Mouse (Mus musculus): ENCODE data around the gene Vac14. TPM values are rescaled to one million over a fixed set of nuclear protein-coding genes. Genes with fewer than 3 reads are reported as not detected.
A peak's percentile ranks its signal among the peaks of the same experiment; 100 is the strongest.

Gene Vac14
- polyA plus RNA-seq, 1 experiment from 2014 or later = 28.1 TPM

DNA sequence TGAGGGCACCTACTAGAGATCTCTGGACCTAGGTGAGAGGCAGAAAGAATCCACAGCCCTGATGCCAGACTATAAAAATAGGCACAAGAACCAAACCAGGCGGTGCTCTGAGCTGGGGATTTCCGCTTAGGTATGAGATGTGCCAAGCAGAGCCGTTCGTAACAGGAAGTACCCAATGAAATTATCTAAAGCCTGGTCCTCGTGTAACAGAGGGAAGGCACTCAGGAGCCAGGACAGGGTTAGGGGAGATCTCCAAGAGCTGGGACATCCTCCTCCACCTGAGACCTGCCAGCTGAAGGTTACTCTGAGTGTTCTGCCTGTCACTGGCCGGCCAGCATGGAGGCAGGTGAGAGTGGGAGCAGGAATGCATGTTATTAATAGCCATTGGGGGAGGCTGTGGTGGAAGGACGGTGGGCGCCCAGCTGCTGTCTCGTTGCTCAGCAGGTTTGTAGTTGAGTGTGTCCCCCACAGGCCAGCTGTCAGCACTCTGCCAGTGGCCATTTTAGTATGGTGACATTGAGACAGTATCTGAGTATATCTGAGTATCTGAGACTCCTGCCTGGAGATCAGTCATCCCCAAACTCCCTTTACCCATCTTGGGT is 85.2 kb downstream of the Vac14 start:
- Histone ChIP-seq H3K36me3 (ENCODE audit: control insufficient read depth, insufficient read depth) (no peaks in the 10 kb centered on the region), H3K9me3 (ENCODE audit: control insufficient read depth, low read length) (no peaks in the 10 kb centered on the region), H3K27me3 (replicated peaks; ENCODE audit: control insufficient read depth, insufficient read depth, low read length) (no peaks in the 10 kb centered on the region), H3K27ac (ENCODE audit: low read length) (no peak overlapping the region), H3K9ac (replicated peaks; ENCODE audit: low read depth, low read length) (no peak overlapping the region), H3K4me3 (replicated peaks; ENCODE audit: low read length) (no peak overlapping the region), H3K4me1 (replicated peaks; ENCODE audit: control insufficient read depth, insufficient read depth, low read length) (no peaks in the 10 kb centered on the region; the same call in 1 of the 2 replicates), H3K4me2 (ENCODE audit: low read length) (no peak overlapping the region)
- WGBS = 90% methylated on average over 9 of the region's 9 CpGs
- ATAC-seq = no peak

DNA sequence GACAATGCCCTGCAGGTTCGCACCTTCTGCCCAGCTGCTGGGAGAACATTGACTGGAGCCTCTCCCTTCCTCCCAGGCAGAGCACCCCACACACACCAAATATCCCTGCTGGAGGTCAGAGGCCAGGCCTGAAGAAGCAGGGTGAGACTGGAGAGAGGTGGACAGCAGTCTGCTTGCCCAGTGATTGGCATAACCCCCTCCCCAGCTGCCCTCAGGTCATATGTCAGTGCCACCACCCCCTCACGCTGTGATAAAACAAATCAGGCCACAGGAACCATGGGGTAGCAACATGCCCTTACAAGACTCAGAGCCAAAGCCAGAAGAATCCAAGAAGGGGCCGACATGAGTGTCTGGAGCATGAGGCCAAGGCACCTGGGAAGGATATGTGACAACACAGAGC is 85.7 kb downstream of the Vac14 start:
- no peak for ATAC-seq
- Histone ChIP-seq H3K9me3 (ENCODE audit: control insufficient read depth, low read length) (no peaks in the 10 kb centered on the region), H3K9ac (replicated peaks; ENCODE audit: low read depth, low read length) (no peak overlapping the region), H3K36me3 (ENCODE audit: control insufficient read depth, insufficient read depth) (no peaks in the 10 kb centered on the region), H3K4me3 (replicated peaks; ENCODE audit: low read length) (no peak overlapping the region), H3K27ac (ENCODE audit: low read length) (no peak overlapping the region), H3K27me3 (replicated peaks; ENCODE audit: control insufficient read depth, insufficient read depth, low read length) (no peaks in the 10 kb centered on the region), H3K4me1 (replicated peaks; ENCODE audit: control insufficient read depth, insufficient read depth, low read length) (no peaks in the 10 kb centered on the region; the same call in 1 of the 2 replicates), H3K4me2 (ENCODE audit: low read length) (no peak overlapping the region)
- 88% methylated on average over 3 of the region's 3 CpGs for WGBS

DNA sequence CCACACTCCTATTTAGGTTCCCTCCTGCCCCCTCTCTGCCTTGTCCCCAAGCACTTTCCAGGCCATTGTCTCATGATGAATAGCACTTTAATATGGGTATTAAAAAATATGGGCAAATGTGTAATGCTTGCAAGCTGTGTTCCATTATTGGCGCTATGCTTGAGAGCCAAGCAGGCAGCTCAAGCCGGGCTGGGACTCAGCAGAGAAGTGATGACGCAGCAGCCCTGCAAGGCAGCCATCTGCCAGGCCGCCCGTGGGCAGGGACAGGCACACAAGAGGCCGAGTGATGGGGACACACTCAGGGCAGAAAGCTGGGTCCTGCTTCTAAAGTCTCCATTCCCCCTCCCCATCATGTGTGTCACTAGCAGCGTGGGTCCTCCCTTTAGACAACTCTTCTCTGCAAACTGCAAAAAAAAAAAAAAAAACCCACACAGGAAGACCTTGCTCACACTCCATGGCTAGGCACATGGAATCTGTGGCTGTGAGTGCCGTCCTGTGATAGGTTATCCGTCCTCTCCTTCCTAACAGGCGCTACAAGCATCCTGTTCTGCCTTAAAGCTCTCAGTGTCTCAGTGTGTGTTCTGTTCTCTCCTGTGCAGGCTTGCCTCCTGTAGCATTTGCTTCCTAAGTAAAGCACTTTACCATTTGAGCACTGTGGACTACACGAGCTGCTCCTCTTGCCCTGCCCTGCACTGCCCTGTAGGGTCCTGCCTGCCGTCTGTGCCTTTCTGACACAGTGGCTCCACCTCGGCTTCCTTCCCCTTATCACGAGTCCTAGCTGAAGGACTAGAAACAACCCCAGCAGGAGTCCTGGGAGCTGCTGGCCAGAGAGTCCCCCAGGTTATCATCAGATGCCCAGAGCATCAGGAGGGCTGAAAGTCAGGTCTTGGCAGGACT is 87.3 kb downstream of the Vac14 start:
- peak overlapping the region; percentile 56 for H3K27ac ChIP-seq (ENCODE audit: low read length)

DNA sequence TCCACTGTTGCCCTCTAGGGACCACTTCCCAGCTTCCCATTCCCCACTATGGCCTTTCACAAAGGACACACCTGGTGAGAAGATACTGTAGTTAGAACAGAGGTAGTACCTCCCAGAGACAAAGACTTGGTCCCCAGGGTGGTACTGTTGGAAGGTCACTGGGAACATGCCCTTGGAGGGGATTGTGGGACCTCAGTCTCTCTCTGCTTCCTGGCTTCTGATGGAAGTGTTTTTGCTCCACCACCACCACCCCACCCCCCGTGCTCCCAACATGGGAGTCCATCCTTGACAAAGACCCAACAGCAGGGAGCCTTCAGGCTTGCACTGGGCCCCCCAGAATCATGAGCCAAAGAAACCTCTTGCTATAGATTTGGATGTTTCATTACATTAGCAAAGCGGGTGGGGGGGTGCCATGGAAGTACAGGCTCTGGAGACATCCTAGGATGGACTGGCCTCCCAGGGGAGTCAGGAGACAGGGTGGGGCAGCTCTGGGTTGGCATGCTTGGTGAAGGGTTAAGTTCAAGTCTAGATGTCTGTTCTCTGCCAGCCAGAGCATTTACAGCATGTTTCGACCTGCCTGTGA is 88.0 kb downstream of the Vac14 start:
- peaks cover 2% of the 10 kb centered on the region; the same call in 1 of the 2 replicates for H3K4me1 ChIP-seq (replicated peaks; ENCODE audit: control insufficient read depth, insufficient read depth, low read length)
- no peaks in the 10 kb centered on the region for H3K9me3 ChIP-seq (ENCODE audit: control insufficient read depth, low read length)
- no peak overlapping the region for H3K4me3 ChIP-seq (replicated peaks; ENCODE audit: low read length)
- no peak overlapping the region for H3K4me2 ChIP-seq (ENCODE audit: low read length)
- no peak for ATAC-seq
- 0 out of 2 replicates have a peak, but pooled peaks cover 4% of the 10 kb centered on the region for H3K36me3 ChIP-seq (ENCODE audit: control insufficient read depth, insufficient read depth)
- H3K27me3 ChIP-seq (replicated peaks; ENCODE audit: control insufficient read depth, insufficient read depth, low read length) = no peaks in the 10 kb centered on the region
- no peak overlapping the region for H3K27ac ChIP-seq (ENCODE audit: low read length)
- 87% methylated on average over 3 of the region's 3 CpGs for WGBS
- H3K9ac ChIP-seq (replicated peaks; ENCODE audit: low read depth, low read length) = no peak overlapping the region

More for the DNA sequence above, 87.3 kb downstream of the Vac14 start:
- Histone ChIP-seq H3K4me2 (ENCODE audit: low read length) (no peak overlapping the region), H3K4me3 (replicated peaks; ENCODE audit: low read length) (no peak overlapping the region), H3K27me3 (replicated peaks; ENCODE audit: control insufficient read depth, insufficient read depth, low read length) (no peaks in the 10 kb centered on the region), H3K9me3 (ENCODE audit: control insufficient read depth, low read length) (no peaks in the 10 kb centered on the region), H3K4me1 (replicated peaks; ENCODE audit: control insufficient read depth, insufficient read depth, low read length) (no peaks in the 10 kb centered on the region; the same call in 1 of the 2 replicates), H3K36me3 (ENCODE audit: control insufficient read depth, insufficient read depth) (0 out of 2 replicates have a peak, but pooled peaks cover 4% of the 10 kb centered on the region), H3K9ac (replicated peaks; ENCODE audit: low read depth, low read length) (no peak overlapping the region)
- 72% methylated on average over 14 of the region's 14 CpGs for WGBS
- ATAC-seq = 0 out of 2 replicates have a peak, but pooled peaks have one; percentile 48

DNA sequence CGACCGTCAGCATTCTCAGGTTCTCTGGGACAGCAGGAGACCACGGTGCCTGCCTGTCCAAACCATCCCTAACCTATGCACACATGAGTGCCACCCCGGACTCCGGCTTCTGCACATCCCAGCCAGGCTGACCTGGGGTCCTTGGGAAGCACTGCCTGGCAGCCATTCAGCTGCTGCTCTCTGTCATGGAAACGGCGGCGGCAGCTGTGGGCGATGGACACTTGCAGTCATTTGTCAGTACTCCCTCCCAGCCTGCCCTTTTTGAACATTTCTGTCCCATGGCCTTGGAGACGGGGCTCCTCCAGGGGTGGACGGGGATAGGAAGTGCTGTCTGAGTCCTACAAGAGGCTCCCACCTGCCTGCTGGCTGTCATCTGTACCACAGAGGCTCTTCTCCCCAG is 90.0 kb downstream of the Vac14 start:
- no peak overlapping the region for H3K4me3 ChIP-seq (replicated peaks; ENCODE audit: low read length)
- H3K9ac ChIP-seq (replicated peaks; ENCODE audit: low read depth, low read length) = no peak overlapping the region
- no peak for ATAC-seq
- H3K4me2 ChIP-seq (ENCODE audit: low read length) = no peak overlapping the region
- WGBS = 86% methylated on average over 11 of the region's 11 CpGs
- H3K27me3 ChIP-seq (replicated peaks; ENCODE audit: control insufficient read depth, insufficient read depth, low read length) = no peaks in the 10 kb centered on the region
- H3K4me1 ChIP-seq (replicated peaks; ENCODE audit: control insufficient read depth, insufficient read depth, low read length) = 0 out of 2 replicates have a peak, but pooled peaks cover 4% of the 10 kb centered on the region
- no peak overlapping the region for H3K27ac ChIP-seq (ENCODE audit: low read length)
- no peaks in the 10 kb centered on the region for H3K9me3 ChIP-seq (ENCODE audit: control insufficient read depth, low read length)
- H3K36me3 ChIP-seq (ENCODE audit: control insufficient read depth, insufficient read depth) = 0 out of 2 replicates have a peak, but pooled peaks cover 4% of the 10 kb centered on the region

DNA sequence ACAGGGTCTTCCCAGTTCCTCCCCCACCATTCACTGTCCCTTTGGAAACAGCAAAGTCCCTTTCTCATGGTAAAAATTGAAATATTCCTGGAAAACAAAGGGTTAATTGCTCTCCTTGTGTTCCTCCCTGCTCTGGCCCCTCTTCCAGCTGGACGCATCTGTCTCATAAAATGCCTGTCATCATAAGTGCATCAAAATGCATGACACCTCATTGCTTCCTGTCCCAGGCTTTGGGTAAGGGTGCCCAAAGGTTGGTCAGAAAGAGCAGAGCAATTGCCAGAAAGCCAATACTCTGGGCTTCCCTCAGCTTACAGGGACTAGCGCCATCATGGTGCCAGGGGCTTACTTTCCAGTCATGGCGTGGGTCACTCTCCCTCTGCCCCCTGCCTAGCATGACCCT is 92.2 kb downstream of the Vac14 start:
- Histone ChIP-seq H3K27me3 (replicated peaks; ENCODE audit: control insufficient read depth, insufficient read depth, low read length) (no peaks in the 10 kb centered on the region), H3K4me3 (replicated peaks; ENCODE audit: low read length) (no peak overlapping the region), H3K9me3 (ENCODE audit: control insufficient read depth, low read length) (no peaks in the 10 kb centered on the region), H3K27ac (ENCODE audit: low read length) (no peak overlapping the region), H3K4me2 (ENCODE audit: low read length) (no peak overlapping the region), H3K9ac (replicated peaks; ENCODE audit: low read depth, low read length) (no peak overlapping the region), H3K36me3 (ENCODE audit: control insufficient read depth, insufficient read depth) (0 out of 2 replicates have a peak, but pooled peaks cover 4% of the 10 kb centered on the region), H3K4me1 (replicated peaks; ENCODE audit: control insufficient read depth, insufficient read depth, low read length) (peaks cover 17% of the 10 kb centered on the region)
- no peak for ATAC-seq
- WGBS = 65% methylated on average over 3 of the region's 3 CpGs

DNA sequence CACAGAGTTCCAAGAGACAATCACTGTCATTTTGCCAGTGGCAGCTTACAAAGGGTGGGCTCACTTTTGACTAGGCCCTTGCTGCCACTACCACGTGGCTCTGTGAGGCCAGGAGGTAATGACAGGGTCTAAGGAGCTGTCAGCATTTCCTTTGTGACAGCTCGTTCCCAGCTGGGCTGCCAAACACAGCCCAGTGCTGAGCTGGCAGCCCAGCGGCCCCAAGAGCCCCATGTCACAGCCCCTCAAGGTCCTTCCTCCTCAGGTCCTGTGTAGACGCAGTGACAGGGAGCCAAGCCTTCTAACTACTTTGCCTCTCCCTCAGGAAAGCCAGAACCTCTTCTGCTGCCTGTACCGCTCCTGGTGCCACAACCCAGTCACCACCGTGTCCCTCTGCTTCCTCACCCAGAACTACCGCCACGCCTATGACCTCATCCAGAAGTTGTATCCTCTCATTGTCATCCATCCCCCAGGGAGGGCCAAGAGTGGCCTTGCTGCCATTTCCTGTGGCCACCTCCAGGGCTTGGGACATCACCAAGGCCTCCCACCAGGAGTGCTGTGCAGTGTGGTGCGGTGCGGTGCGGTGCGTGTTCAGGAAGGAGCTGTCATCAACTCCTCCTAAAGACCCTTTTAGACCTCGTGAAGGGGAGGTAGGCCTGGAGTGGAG is 93.0 kb downstream of the Vac14 start:
- no peak overlapping the region for H3K27ac ChIP-seq (ENCODE audit: low read length)
- H3K4me3 ChIP-seq (replicated peaks; ENCODE audit: low read length) = no peak overlapping the region
- WGBS = 82% methylated on average over 13 of the region's 13 CpGs
- H3K9me3 ChIP-seq (ENCODE audit: control insufficient read depth, low read length) = no peaks in the 10 kb centered on the region
- H3K4me1 ChIP-seq (replicated peaks; ENCODE audit: control insufficient read depth, insufficient read depth, low read length) = peaks cover 25% of the 10 kb centered on the region
- H3K9ac ChIP-seq (replicated peaks; ENCODE audit: low read depth, low read length) = no peak overlapping the region
- H3K27me3 ChIP-seq (replicated peaks; ENCODE audit: control insufficient read depth, insufficient read depth, low read length) = no peaks in the 10 kb centered on the region
- 0 out of 2 replicates have a peak, but pooled peaks cover 4% of the 10 kb centered on the region for H3K36me3 ChIP-seq (ENCODE audit: control insufficient read depth, insufficient read depth)
- no peak overlapping the region for H3K4me2 ChIP-seq (ENCODE audit: low read length)
- peak; percentile 24; the same call in 1 of the 2 replicates for ATAC-seq

DNA sequence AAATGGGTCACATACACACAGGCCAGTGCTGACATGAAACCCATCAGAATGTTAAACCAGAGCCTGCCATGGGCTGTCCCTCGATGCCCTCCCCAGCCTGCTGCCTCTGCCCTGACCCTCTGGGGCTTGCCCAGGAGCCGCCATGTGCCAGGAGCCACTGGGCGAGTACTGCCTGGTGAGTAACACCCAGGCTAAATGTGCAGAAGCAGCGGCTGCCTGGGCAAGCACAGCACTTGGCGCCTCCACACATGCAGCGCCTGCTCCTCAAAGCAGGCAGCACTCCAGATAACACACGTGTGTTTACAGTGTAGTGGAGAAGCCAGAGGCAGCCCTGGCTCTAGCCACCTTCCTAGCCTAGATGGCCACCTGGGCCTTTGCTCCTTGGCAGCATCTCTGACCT is 94.7 kb downstream of the Vac14 start:
- Histone ChIP-seq H3K27me3 (replicated peaks; ENCODE audit: control insufficient read depth, insufficient read depth, low read length) (no peaks in the 10 kb centered on the region), H3K27ac (ENCODE audit: low read length) (peak overlapping the region; percentile 16), H3K4me1 (replicated peaks; ENCODE audit: control insufficient read depth, insufficient read depth, low read length) (peaks cover 32% of the 10 kb centered on the region), H3K9me3 (ENCODE audit: control insufficient read depth, low read length) (no peaks in the 10 kb centered on the region), H3K36me3 (ENCODE audit: control insufficient read depth, insufficient read depth) (0 out of 2 replicates have a peak, but pooled peaks cover 4% of the 10 kb centered on the region), H3K4me2 (ENCODE audit: low read length) (no peak overlapping the region), H3K9ac (replicated peaks; ENCODE audit: low read depth, low read length) (no peak overlapping the region), H3K4me3 (replicated peaks; ENCODE audit: low read length) (no peak overlapping the region)
- 89% methylated on average over 7 of the region's 7 CpGs for WGBS
- ATAC-seq = no peak
